Mouse (Mus musculus) lung, postnatal 4 days (tissue): Measurements from ENCODE around the gene Gtf2f2.
"Not testable (repeated sequence)": the region's sequence is repeated elsewhere in the genome, so short reads cannot be mapped to it uniquely, and the experiment has no call there.

Experiments used
- DNase-seq, 2 experiments: peaks; one replicate each; pipeline ENCODE4 v3.0.0; 2021

The Gtf2f2 gene

DNA sequence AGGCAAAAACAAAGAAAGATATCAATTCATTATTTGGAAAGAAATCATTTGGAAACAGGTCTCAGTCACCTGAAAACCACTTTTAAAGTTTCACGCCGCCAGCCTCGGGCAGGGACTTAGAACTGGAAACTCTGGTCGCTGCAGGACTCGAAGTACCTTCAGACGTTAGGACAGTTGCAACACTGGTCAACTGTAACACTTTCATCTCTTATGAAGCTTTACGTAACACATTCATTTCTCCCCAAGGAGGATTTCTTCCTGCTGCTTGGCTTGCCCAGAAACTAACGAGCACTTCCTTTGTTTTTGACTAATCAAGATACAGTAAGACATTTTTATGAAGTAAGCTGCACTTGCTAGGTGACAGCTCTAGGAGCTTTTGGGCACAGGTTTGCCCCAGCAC, 103.7 kb downstream of the Gtf2f2 start:
- no peak for DNase-seq

DNA sequence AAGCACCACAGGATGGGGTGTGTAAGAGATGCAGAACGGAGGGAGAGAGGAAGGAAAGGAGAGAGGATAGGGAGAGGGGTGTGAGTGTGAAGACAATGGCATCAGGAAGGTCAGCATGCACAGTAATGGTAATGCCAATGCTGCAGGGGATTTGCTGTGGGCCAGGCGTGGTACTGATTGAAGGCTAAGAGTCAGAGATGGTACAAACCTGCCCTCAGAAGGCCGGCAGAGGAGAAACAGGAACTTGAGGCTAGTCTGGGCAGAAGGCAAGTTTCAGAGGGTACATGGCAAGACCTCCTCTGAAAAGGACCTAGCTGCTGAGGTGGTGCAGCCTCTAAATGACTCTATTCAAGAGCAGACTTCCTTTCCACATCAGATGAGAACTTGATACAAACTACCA, 105.7 kb downstream of the Gtf2f2 start:
- DNase-seq = no peak

DNA sequence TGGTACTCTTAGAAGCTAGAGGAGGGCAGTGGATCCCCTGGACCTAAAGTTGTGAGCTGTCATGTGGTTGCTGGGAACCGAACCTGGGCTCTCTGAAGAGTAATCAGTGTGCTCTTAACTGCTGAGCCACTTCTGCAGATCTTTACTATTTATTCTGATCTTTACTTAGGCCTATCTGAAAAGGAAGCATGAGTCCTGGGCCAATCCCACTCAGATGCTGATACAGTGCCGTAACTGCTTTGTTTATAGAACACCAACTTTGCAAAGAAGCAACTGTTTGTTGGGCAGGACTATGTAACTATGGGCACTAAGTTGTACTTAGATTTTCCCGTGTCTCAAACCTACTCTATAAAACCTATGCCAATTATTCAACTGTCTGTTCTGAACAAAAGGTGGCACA, 107.5 kb downstream of the Gtf2f2 start:
- peak in 1 of 2 experiments; percentile 16 for DNase-seq

DNA sequence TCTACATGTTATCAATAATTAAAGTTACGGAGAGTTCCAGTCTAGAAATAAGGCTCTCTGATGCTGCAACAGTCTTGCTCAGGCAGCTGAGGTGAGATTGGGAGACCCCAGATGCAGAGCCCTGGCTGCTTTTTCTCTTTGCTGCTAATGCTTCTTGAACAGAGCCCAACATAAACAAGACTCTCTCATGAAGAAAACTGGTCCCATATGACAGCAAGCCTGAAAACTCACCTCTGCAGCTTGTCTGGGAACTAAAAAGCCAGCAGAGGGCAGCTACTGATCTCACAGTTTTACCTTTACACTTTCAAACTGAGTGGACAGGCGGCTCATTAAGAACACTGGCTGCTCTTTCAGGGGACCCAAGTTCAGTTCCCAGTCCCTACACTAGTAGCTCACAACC, 108.7 kb downstream of the Gtf2f2 start:
- DNase-seq = no peak

DNA sequence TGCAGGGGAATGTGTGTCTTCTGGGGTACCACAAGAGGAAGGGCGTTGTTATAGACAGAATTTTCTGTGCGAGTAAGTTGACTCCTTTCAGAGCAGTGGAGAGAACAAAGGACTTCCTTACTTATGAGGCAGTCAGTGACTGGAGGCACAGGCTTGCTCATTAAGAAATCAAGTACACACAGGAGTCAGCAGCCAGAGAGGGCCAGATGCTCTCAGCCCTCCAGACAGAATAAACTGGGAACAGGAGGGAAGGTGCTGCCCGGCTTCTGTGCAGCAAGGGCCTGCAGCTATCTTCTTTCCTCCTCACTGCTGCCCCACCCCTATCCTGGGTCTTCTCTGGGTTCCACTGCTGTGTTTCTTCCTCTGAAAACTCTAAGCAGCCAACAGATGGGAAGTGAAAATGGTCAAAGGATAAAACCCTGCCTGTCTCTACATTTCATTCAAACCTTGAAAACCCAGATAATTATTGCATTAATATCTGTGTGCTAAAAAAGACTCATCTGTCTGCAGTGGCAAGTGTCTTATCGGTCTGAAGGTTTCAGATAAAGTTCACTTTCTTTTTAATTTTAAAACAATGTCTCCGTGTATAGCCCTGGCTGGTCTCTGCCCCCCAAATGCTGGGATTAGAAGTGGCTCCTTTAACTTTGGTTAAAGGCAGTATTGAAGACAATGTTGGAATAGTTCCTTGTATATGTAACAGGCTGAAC, 109.7 kb downstream of the Gtf2f2 start:
- DNase-seq = no peak

DNA sequence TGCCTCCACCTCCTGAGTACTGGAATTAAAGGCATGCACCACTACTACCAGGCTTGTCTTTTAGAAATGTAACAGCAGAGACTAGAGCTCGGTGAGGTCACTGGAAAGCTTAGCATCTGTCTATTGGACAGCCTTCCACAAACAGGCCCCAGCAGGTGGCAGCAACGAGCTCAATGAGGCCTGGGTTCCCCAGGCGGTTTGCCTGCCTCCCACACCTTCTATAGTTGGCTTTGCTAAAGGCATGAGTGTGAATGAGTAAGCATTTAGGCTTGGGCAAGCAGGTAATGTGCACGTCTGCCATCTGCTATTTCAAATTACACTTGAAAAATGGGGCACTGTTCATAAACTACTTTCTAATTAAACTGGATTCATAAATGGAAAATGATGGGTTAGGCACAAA, 111.1 kb downstream of the Gtf2f2 start:
- DNase-seq = peak; percentile 74 to 86

DNA sequence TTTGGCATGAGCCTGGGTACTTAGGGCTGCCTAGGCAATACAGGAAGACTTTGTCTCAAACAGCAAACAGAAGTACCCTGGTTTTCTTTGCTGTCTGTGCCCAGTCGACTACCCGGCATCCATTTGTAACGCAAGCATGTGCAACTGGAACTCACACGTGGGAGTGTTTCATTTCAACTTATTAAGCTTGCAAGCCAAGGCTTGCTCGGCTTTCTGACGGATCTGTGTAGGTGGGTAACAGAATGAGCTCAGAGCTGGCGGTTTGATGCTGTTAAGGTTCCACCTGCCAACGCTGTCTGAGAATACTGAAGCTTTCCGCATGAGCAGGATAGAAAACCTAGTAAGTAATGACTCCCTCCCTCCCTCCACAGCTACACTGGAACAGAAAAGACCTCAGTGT, 118.5 kb downstream of the Gtf2f2 start:
- no peak for DNase-seq

DNA sequence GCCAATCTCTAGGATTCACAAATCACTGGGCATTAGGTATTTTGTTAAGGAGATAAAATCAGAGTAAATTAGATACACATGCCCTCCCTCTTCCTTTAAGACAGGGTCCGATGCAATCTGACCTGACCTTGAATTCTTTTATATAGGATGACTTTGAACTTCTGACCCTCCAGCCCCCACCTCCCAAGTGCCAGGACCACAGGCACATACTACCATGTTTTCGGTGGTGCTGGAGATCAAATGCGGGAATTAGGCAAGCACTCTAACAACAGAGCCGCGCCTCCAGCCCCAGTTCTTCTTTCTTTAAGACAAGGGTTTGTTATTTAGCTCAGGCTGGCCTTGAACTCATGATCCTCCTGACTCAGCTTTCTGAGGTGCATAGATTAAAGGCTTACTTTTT, 126.8 kb downstream of the Gtf2f2 start:
- DNase-seq = no peak

DNA sequence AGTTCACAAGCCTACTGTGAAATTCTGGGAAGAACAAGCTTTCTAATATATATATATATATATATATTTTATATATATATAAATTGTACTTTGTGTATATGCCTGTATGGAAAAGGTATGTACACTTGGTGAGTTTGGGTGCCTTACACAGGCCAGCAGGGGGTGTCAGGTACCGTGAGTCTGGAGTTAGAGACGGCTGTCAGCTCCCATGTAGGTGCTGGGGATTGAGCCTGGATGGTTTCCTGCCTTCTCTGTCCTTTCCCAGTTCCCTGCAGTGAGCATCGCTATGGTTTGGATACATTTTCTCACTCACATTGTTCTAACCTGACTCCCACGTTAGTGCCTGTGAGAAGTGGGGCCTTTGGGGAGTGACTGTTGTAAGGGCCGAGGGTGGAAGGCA, 127.3 kb downstream of the Gtf2f2 start:
- DNase-seq = no peak

DNA sequence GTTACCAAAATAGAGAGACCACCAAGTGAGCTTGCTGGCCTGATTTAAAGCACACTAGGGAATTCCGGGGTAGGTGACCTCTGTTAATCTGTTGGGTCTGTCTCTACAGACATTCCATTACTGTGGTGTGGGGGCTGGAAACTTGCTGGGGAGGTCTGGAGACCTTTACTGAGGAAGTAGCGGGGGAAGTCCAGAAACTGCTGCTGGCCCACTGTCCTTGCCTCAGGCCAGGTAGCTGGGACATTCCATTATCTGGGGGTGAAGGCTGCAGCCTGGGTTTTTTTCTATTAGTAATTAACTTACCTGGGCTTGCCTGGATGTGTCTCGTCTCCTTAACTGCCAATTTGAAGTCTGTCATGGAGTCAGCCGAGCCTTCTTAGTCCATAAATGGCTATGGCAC, 128.8 kb downstream of the Gtf2f2 start:
- DNase-seq = no peak

DNA sequence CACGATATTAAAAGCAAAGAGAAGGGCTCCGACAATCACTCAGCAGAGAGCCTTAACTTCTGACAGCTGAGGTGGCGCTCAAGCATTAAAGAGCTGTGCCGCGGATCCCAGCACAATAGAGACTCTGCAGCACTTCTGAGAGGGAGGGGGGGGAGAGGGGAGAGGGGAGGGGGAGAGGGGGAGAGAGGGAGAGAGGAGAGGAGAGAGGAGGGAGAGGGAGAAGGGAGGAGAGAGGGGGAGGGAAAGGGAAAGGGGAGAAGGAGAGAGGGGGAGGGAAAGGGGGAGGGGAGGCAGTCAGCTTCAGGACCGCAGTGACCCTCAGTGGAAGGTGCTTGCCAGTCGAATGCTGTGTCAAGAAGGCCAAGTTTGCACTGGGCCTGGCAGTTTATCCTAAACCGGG, 131.7 kb downstream of the Gtf2f2 start:
- DNase-seq = no peak

DNA sequence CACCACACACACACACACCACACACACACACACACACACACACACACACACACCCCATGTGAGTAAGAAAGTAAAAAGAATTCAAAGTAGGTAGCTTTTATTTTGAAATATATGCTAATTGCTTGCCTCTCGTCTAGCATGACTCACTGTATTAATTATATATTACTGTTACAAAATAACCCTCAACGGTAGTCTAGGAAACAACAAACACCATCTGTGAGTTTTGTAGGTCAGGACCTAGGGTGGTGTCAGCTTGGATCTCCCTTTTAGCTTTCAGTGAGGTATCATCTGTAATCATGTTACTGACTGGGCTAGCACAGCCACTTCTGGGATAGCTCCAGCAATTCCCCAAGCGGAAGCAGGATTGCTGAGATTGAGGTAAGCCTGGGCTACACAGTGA, 133.4 kb downstream of the Gtf2f2 start:
- no peak for DNase-seq

DNA sequence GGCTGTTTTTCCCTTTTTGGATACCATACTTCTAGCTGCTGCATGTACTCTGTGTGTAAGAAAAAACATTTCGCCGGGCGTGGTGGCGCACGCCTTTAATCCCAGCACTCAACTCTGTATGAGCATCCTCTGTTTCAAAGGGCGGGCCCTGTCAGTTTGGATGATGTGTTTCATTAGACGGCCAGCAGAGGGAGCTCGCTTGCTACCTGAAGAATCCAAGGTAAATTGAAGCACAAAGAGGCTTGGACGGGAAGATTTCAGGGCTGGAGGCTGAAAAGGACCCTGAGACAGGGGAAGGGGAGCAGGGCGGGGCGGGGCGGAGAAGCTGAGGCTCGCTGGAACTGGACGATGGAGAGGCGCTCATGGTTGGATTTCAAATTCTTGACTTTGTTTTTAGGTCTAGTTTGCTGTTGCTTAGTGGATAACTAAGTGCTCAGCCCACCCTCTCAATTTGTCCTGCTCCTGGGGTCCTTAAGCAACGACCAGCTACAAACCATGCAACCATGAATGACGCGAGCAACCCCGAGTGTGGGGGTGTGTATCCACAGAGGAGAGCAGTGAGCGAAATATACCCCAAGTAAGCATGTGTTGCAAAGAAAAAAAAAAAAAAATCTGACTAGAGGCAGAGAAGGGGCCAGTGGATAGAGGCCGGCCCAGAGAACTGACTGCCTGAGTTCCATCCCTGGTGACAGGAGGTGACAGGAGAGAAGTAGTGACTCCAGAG, 134.2 kb downstream of the Gtf2f2 start:
- peak; percentile 63 to 81 for DNase-seq

DNA sequence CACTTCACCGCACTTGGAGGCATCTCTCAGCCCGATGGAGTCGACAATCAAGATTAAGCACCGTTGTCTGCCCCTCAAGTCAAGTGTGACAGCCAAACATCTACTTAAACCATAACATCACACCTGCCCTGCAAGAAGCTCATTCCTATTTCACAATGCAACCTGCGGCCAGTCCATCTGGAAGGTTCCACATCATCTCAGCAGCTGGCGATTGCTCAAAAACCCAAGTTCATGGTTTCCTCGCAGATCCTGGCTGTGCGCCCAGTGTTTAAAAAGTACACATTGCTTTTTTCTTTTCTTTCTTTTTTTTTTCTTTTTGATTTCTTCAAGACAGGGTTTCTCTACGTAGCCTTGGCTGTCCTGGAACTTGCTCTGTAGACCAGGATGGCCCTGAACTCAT, 137.1 kb downstream of the Gtf2f2 start:
- peak; percentile 70 to 79 for DNase-seq

DNA sequence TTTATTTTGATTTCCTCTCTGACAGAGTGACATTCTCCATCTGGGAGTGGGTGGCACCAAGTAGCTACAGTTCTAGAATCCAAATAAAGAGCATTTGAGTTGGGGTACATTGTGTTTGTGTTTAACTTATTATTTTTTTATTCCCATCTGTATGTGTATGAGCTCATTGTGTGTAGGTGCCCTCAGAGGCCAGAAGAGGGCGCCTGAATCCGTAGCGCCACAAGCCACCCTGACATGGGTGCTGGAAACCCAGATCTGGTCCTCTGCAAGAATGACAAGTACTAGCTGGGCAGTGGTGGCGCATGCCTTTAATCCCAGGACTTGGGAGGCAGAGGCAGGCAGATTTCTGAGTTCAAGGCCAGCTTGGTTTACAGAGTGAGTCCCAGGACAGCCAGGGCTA, 138.9 kb downstream of the Gtf2f2 start:
- DNase-seq = no peak

DNA sequence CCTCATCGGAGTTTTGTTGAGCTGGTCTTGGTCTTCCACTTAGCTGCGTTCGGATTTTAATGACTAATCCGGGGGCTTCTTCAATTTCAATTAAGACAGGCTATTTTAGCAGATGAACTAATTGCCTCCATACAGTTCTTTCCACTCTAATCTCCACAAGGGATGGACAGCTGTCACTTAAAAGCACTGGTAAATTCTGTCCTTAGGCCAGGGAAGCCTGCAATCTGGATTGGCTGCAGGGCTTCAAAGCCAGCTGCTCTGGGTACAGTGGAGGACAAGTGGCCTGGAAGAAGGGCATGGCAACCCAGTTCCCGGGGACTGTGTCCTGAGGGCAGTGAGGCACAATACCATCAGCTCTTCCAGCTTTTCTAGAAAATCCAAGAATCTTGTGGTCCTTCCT, 139.6 kb downstream of the Gtf2f2 start:
- no peak for DNase-seq

DNA sequence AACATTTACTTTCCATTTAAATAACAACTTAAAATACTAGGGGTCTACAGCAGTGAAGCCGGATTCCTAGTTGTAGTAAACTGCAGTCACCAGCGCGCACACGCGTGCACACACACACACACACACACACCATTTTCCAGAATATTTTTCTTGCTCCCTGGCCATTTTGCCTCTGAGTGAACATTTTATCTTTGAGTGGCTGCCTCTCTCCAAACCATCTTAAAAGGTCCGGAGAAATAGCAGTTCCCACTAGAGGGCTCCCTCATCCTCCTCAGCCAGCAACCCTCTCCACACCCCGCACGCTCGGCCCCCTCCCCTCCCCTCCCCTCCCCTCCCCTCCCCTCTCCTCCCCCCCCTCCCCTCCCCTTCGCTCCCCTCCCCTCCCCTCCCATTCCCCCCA, 140.0 kb downstream of the Gtf2f2 start:
- DNase-seq = peak in 1 of 2 experiments; percentile 61

DNA sequence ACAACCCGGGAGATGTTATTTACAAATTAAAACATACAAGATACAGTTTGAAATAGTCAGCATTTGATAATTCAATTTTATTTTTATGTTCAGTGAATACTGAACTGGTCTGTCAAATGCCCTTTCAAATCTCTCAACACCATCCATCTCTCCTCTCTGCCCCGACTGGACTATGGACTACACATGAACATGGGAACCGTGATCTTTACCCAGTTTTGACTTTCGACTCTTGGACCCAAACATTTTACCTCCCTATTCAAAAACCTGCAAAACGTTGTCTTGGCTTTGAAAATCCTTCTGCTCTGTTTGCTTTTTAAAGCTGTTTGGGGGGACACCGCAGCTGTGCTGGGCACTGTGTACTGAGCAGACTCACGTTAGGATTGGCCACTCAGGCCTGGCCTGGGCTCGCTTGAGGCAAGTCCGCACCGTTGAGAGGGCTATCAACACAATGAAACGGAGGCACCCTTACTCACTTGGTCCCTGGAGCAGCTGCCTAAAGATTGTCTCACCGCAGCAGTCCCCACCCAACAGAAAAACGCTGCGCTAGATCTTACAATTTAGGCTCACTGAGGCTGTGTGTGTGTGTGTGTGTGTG, 140.8 kb downstream of the Gtf2f2 start:
- DNase-seq = no peak

DNA sequence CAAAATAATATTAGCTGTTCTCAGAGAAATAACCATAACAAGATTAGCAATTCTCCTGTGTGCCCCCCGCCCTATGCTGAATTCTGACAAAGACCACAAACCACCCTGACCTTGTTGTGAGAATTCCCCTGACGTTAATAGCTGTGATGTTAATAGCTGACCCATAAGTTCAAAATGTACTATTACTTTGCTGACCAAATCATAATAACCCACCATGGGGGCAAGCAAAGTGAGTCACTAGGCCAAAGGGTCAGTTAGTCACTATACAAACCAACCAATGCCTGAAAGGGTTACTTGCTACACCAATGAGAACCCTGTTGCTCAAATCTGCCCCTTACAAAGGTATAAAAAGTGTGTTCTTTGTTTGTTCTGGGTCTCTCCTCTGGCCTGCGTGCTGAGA, 142.6 kb downstream of the Gtf2f2 start:
- not testable (repeated sequence) for DNase-seq

DNA sequence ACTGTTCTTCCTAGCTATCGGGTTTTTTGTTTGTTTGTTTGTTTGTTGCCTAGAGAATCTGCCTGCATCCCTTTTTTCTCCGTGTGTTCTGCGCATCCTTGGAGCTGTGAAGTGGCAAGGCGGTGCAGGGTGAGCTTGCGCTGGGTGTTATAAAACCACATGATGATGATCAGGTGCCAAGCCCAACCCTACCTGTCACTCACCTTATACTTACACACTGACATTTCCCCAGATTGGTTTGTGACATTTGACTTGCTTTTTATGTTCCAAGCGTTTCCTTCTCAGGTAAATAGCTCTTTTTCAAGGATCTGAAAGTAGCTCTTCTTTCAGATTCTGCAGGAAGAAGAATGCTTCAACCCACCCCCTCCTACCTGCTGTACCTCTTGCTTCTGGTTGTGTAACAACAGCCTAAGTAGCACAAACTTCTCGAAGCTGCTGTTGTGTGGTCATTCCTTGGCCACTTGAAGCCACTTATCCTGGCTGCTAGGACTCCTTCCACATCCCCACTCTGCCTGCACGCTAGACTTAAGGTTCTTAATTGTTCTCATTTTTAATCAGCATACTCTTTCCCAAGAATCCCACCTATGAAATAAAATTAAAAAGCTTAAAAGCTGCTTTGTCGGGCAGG, 143.8 kb downstream of the Gtf2f2 start:
- peak; percentile 50 to 69 for DNase-seq

DNA sequence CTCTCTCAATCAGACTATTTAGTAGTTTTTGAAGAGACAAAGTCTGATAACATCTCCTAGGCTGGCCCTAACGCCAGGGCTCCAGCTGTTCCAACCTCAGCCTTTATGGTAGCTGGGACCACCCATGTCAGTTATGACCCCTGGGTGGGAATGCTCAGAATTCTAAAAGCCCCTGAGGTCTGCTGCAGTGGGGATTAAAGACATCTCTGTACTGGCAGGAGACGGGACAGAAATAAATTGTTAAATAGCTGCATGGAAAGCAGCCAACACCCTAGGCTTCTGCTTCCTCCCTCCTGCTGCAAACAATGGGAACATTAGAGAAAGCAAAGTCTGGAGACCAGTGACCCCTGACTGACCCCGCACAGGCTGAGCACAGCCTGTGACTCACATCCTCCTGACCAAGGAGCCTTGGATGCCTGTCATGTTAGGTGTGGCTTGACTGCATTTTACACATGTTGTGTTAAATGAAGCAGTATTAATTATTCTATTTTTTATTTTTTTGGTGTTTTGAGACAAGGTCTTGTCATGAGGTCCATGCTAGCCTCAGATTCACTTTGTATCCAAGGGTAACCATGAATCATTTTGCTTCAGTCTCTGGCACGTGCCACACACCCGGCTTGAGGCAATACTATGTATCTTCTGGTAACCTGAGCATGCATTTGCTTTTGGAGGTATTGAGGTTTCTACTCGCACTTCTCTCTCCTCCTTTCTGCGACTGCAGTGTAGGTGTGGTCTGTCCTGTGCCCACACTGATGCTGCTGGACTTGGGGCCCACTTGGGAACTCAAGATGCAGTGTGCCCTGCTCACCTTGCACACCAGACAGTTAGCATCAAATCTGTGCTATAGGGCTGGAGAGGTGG, 146.9 kb downstream of the Gtf2f2 start:
- peak; percentile 78 to 84 for DNase-seq

DNA sequence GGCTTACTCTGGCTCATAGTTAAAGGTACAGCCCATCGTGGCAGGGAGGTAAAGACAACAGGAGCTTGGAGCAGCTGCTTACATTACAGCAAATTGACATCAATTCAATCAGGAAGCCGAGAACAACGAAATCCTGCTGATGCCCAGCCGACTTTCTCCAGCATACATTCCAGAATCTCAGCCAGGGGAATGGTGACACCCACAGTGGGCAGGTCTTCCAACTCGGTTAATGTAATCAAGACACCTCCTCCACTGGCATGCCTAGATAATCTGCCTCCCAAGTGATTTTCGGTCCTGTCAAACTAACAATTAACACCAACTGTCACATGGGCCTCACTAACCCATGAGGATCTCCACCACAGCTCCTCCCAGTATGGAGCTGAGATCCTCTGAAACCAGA, 148.0 kb downstream of the Gtf2f2 start:
- no peak for DNase-seq

DNA sequence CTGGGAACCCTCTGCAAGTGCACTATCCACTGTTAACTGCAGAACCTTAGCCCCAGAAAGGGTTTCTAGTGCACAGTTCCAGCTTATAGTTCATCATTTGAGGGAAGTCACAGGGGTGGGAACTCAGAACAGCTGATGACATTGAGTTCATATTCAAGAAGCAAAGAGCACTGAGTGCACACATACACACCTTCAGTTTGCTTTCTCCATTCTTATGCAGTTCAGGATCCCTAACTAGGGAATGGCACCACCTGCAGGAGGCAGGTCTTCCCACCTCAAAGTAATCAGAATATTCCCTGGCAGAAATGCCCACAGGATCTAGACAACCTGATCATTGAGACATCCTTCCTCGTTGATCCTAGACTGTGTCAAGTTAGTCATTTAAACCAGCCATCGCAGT, 151.0 kb downstream of the Gtf2f2 start:
- DNase-seq = no peak
